Mouse (Mus musculus) stomach, embryonic 16.5 days (tissue): Measurements from ENCODE around the gene 2510009E07Rik. TPM values are rescaled to one million over a fixed set of nuclear protein-coding genes. Genes with fewer than 3 reads are reported as not detected.

Experiments used
- ATAC-seq: fragments of 200-750 bp; cut with Nextera tagmentation; 2 replicates; pipeline ENCODE4 v1.8.0; 2017; ENCODE audit warnings: moderate number of reproducible peaks, moderate TSS enrichment; ENCODE audit not compliant: insufficient read depth, low FRiP score
- H3K27ac ChIP-seq: fragments of 300-500 bp; sonication (generic); 2 replicates; pipeline ENCODE4 v1.5.1; 2014; ENCODE audit warnings: low read length
- H3K27me3 ChIP-seq: fragments of 300-500 bp; sonication (generic); 2 replicates; pipeline ENCODE4 v1.6.1; 2014; ENCODE audit warnings: low read length, control low read depth, mixed read lengths; ENCODE audit not compliant: control insufficient read depth, insufficient read depth
- H3K36me3 ChIP-seq: fragments of 300-500 bp; sonication (generic); 2 replicates; pipeline ENCODE4 v1.6.1; 2014; ENCODE audit warnings: low read length; ENCODE audit not compliant: control insufficient read depth, insufficient read depth
- H3K4me1 ChIP-seq: fragments of 300-500 bp; sonication (generic); 2 replicates; pipeline ENCODE4 v1.6.1; 2014; ENCODE audit warnings: low read length, control low read depth, mixed read lengths; ENCODE audit not compliant: control insufficient read depth, insufficient read depth
- H3K4me2 ChIP-seq: fragments of 300-500 bp; sonication (generic); 2 replicates; pipeline ENCODE4 v1.6.1; 2014; ENCODE audit warnings: low read depth, low read length, mixed read lengths
- H3K4me3 ChIP-seq: fragments of 300-500 bp; sonication (generic); replicated peaks from 2 replicates; pipeline ENCODE4 v1.5.1; 2014; ENCODE audit warnings: mild to moderate bottlenecking, low read length
- H3K9ac ChIP-seq: fragments of 300-500 bp; sonication (generic); 2 replicates; pipeline ENCODE4 v1.6.1; 2014; ENCODE audit warnings: low read length
- H3K9me3 ChIP-seq: fragments of 300-500 bp; sonication (generic); replicated peaks from 2 replicates; pipeline ENCODE4 v1.6.1; 2016; ENCODE audit warnings: low read length, control low read depth; ENCODE audit not compliant: control insufficient read depth
- WGBS: fragments of 180-500 bp; shearing (Covaris S2); extraction: QIAGEN DNeasy Blood & Tissue Kit; methylation state at CpG from one replicate; pipeline ENCODE4 v1.1.7; 2014; 5-methylcytosine and 5-hydroxymethylcytosine counted together
- polyA plus RNA-seq: library from polyadenylated mRNA; unstranded; fragments of >200 nt; fragmentation: Nextera tagmentation; extraction: Ambion mirVana; gene quantifications from 2 replicates; pipeline ENCODE4 v1.2.1, GENCODE M21; 2015

The 2510009E07Rik gene
- polyA plus RNA-seq, 1 experiment from 2014 or later: 17.9 TPM

DNA sequence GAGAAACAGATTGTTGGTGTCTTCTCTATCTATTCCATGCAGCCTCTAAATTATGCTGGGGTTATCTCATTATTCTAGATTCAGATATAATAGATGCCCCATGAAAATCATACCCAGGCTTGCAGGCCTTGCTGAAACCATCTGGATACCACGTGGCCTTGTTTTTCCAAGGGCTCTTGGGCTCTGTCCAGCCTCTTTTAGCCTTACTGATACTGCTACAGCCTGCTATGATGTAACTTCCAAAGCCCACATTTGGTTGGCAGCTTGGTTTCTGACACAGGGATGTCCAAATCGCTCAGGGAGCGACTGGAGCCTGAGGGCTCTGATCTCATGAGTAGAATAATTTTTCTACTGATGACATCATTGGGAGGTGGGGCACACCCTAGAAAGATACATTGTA, 48.5 kb downstream of the 2510009E07Rik start:
- H3K9me3 ChIP-seq: no peaks in the 10 kb centered on the region
- no peaks in the 10 kb centered on the region for H3K36me3 ChIP-seq
- H3K4me1 ChIP-seq: peaks cover 11% of the 10 kb centered on the region; the same call in 1 of the 2 replicates
- no peak overlapping the region for H3K4me3 ChIP-seq
- no peak overlapping the region for H3K9ac ChIP-seq
- ATAC-seq: no peak
- H3K27ac ChIP-seq: no peak overlapping the region
- 84% methylated on average over 3 of the region's 3 CpGs for WGBS
- no peak overlapping the region for H3K4me2 ChIP-seq
- H3K27me3 ChIP-seq: no peaks in the 10 kb centered on the region

DNA sequence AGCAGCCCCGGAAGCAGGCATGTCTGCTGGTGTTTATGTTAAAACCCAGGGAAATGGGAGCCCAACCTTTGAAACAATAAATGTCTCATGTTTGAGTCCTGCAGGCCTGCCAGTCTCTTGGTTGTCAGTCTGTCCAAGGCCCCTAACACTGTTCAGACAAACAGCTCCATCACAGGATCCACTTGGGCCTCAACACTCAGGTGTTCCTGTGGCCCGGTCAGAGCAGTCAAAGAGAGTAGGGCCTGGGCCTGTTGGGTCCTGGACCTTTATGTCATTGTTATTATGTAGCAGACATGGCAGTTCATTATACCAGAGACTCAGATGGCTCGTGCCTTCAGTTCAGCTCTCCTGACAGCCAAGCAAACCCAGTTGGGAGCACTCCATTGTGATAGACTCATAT, 49.9 kb downstream of the 2510009E07Rik start:
- Histone ChIP-seq H3K9me3 (no peaks in the 10 kb centered on the region), H3K4me3 (0 out of 2 replicates have a peak overlapping the region, but pooled peaks have one; percentile 7), H3K9ac (peak overlapping the region; percentile 65), H3K4me1 (peaks cover 11% of the 10 kb centered on the region; the same call in 1 of the 2 replicates), H3K27ac (peak overlapping the region; percentile 84), H3K36me3 (no peaks in the 10 kb centered on the region), H3K27me3 (no peaks in the 10 kb centered on the region), H3K4me2 (peak overlapping the region; percentile 45)
- WGBS: 48% methylated on average over 3 of the region's 3 CpGs
- ATAC-seq: no peak

DNA sequence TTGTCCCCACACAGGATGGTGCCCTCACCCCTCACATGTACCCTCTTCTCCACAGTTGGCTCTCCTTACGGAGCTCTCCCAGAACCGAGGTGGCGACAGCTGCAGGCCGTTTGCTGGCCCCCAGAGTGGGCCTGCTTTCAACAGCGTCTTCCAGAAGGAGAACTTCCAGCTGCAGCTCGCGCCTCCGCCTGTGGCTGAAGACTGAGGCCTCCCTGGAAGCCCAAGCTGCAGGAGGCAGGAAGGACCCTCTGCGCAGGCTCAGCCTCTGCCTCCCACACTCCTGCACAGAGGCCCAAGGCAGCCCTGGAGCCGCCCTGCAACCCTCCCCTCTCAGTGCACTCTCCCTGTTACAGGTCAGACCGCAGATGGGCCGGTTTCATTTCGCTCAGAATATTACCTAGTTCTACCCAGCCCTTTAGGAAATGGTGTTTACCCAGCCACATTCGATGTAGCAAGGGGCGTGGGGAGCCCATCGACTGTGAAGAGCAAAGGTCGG, 50.4 kb downstream of the 2510009E07Rik start:
- Histone ChIP-seq H3K27me3 (no peaks in the 10 kb centered on the region), H3K4me1 (peaks cover 11% of the 10 kb centered on the region; the same call in 1 of the 2 replicates), H3K4me3 (peak overlapping the region; percentile 7; the same call in 1 of the 2 replicates), H3K27ac (peak overlapping the region; percentile 84), H3K4me2 (peak overlapping the region; percentile 45), H3K36me3 (no peaks in the 10 kb centered on the region), H3K9me3 (no peaks in the 10 kb centered on the region), H3K9ac (peak overlapping the region; percentile 65)
- 14% methylated on average over 17 of the region's 17 CpGs for WGBS
- ATAC-seq: peak; percentile 86

DNA sequence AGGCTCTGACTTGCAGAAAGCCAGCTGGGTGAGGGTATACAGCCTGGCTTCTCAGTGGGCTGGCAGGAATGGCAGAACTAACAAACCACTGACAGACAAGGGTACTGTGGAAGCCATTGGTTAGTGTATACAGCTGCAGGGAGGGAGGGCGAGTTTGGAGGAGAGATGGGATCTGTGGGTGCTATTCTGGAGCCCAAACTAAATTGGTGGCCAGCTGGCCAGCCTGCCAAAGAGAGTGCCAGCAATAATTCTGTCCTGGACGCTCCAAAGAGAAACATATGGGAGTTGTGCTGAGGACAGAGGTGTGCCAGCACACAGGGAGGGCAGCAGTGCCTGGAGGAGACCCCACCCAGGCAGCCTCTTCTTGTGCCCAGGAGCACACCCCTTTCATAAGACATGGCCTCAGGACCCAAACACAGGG, 50.8 kb downstream of the 2510009E07Rik start:
- peak overlapping the region; percentile 45 for H3K4me2 ChIP-seq
- WGBS: 65% methylated on average over 2 of the region's 2 CpGs
- no peaks in the 10 kb centered on the region for H3K36me3 ChIP-seq
- H3K4me3 ChIP-seq: peak overlapping the region; percentile 7; the same call in 1 of the 2 replicates
- peak overlapping the region; percentile 65 for H3K9ac ChIP-seq
- H3K27ac ChIP-seq: peak overlapping the region; percentile 84
- peaks cover 11% of the 10 kb centered on the region; the same call in 1 of the 2 replicates for H3K4me1 ChIP-seq
- H3K27me3 ChIP-seq: no peaks in the 10 kb centered on the region
- ATAC-seq: no peak
- H3K9me3 ChIP-seq: no peaks in the 10 kb centered on the region

DNA sequence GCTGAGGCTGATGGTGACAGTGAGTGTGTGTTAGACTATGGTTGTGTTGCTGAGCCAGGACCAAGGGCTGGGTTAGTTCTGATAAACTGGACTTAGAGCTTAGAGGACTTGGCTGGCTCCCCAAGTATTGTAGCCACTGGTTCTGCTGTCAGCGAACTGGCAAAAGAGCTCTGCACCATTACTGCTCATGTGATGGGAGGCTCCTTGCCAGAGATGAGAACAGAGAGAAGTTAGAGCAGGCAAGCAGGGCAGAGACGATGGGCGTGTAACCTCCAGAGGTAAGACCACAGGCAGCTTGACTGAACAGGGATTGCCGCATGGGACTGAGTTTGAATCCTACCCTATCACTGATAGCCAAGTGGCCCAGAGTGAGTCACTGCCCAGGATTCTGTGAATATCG, 51.6 kb downstream of the 2510009E07Rik start:
- H3K4me3 ChIP-seq: no peak overlapping the region
- 90% methylated on average over 5 of the region's 5 CpGs for WGBS
- H3K27ac ChIP-seq: no peak overlapping the region
- no peak for ATAC-seq
- H3K4me1 ChIP-seq: peaks cover 11% of the 10 kb centered on the region; the same call in 1 of the 2 replicates
- no peaks in the 10 kb centered on the region for H3K36me3 ChIP-seq
- H3K9ac ChIP-seq: no peak overlapping the region
- H3K27me3 ChIP-seq: no peaks in the 10 kb centered on the region
- no peak overlapping the region for H3K4me2 ChIP-seq
- H3K9me3 ChIP-seq: no peaks in the 10 kb centered on the region

DNA sequence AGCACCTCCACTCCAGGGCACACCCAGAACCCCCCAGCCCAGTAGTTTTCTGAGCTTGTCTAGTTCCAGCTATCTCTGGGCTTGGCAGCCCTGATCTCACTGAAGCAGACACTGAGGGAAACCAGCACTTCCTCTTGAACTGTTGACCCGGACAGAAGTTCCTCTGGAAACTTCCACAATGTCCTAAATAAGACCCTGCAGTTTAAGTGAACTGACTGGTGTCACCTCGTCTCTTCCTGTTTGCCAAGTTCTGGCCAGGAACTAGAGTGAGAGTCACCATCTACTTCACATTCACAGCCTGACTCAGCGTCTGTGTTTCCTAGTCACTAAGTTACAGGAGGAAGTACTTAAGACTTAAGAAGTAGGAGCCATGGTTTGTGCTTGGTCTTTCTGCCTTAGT, 52.5 kb downstream of the 2510009E07Rik start:
- Histone ChIP-seq H3K27ac (no peak overlapping the region), H3K36me3 (no peaks in the 10 kb centered on the region), H3K9ac (no peak overlapping the region), H3K4me2 (no peak overlapping the region), H3K9me3 (no peaks in the 10 kb centered on the region), H3K27me3 (no peaks in the 10 kb centered on the region), H3K4me3 (no peak overlapping the region), H3K4me1 (peaks cover 11% of the 10 kb centered on the region; the same call in 1 of the 2 replicates)
- ATAC-seq: no peak
- 69% methylated on average over 3 of the region's 3 CpGs for WGBS

DNA sequence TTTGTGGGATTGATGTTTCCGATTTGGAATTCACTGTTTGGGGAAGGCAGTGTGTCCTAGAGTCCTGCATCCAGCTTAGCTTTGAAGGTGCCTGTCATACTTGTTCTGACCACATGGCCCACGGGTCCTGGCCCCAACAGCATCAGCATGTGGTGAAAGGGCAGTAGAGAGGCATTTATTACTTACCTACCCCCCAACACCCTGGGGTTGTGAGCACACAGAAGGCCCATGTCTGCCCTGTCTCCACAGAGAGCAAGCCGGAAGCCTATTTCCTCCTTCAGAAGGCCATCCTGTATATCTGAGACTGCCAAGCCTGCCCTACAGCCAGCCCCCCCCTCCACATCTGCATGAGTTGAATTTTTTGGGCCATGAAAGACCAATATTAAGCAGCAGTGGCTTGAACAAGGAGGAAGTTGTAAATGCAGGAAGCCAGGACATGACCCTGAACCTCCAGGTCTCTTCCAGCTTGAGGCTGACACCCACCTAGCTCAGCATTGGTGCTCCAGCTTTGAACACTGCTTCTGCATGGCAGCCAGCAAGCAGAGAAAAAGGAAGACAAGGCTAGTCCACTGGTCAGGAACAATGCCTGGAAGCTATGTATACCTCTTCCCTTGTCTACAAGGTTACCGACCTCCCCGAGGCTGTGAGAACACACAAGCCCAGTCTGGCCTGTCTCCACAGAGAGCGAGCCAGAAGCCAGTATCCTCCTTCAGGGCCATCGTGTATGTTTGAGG, 53.5 kb downstream of the 2510009E07Rik start:
- no peak for ATAC-seq
- no peaks in the 10 kb centered on the region for H3K27me3 ChIP-seq
- no peaks in the 10 kb centered on the region for H3K36me3 ChIP-seq
- H3K4me1 ChIP-seq: peaks cover 11% of the 10 kb centered on the region; the same call in 1 of the 2 replicates
- no peak overlapping the region for H3K27ac ChIP-seq
- H3K4me3 ChIP-seq: no peak overlapping the region
- WGBS: 71% methylated on average over 7 of the region's 7 CpGs
- H3K9me3 ChIP-seq: no peaks in the 10 kb centered on the region
- H3K4me2 ChIP-seq: no peak overlapping the region
- H3K9ac ChIP-seq: no peak overlapping the region

DNA sequence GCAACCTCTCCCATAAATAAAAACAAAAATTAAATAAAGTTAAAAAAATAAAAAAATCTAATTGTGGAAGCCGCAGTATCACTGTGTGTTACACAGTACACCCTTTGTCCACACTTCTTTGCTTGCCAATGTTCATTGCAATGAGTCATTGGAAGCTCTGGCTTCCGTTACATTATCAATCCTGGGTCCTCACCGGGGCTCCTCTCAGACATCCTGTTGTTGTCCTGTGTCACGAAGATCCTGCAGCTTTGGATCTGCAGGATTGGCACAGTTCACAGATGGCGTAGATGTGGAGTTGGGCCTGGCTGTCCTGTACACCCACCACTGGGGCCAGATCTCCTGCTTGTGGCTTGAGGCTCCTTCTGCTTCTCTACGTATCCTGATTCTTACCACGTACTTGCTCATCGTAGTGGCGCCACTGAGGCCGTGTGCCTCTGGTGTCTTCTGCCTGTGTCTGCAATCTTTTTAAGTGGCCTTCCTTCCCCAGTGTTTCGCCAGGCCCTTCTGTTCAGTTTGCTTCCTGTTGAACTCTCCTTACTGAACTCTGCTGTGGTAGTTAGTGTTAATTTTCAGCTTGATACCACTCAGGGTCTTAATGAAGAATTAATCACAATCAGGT, 57.2 kb downstream of the 2510009E07Rik start:
- WGBS: 68% methylated on average over 11 of the region's 11 CpGs
- H3K27me3 ChIP-seq: no peaks in the 10 kb centered on the region
- no peak overlapping the region for H3K4me3 ChIP-seq
- H3K4me1 ChIP-seq: no peaks in the 10 kb centered on the region
- no peaks in the 10 kb centered on the region; the same call in 1 of the 2 replicates for H3K9me3 ChIP-seq
- no peak overlapping the region for H3K9ac ChIP-seq
- no peak overlapping the region for H3K4me2 ChIP-seq
- H3K36me3 ChIP-seq: no peaks in the 10 kb centered on the region
- ATAC-seq: no peak
- H3K27ac ChIP-seq: no peak overlapping the region
